Mouse (Mus musculus) adrenal gland, adult 8-10 months (tissue): ENCODE data around the gene Olfr763. TPM values are rescaled to one million over a fixed set of nuclear protein-coding genes. Genes with fewer than 3 reads are reported as not detected.
"Not testable (repeated sequence)": the region's sequence is repeated elsewhere in the genome, so short reads cannot be mapped to it uniquely, and the experiment has no call there.

ENCODE experiments used
- DNase-seq: peaks from one replicate; pipeline ENCODE4 v3.0.0; 2022
- total RNA-seq, 4 experiments: library from RNA; stranded (reverse); gene quantifications; 2 replicates each; pipeline ENCODE4 v1.2.4; 2022

Gene Olfr763
- total RNA-seq, 4 experiments from 2014 or later: not detected

- DNase-seq: not testable (repeated sequence)
Observed at GRCm38 (mm10) chr10:129049898-129050297, 39.3 kb downstream of the Olfr763 start, which contains the start of gene Olfr765. TSS of gene Olfr765 (minus strand) at chr10:129049998.

Other genes starting within 250 kb of the Olfr763 start
- 10 to 100 TPM; 41.4 to 69.7 (median 60.1) TPM for gene Mmp19, start 219.9 kb upstream of the Olfr763 start, total RNA-seq
- gene Dnajc14, start 206.7 kb upstream of the Olfr763 start, total RNA-seq: 10 to 100 TPM; 77.2 to 82.1 (median 78.5) TPM
- gene Tmem198b, start 206.4 kb upstream of the Olfr763 start, total RNA-seq: 10 to 100 TPM in 2 of 4 experiments, 1 to 10 TPM in 2; 7.8 to 17.3 (median 12.6) TPM
- 10 to 100 TPM; 43.4 to 56.2 (median 49.5) TPM for gene Sarnp, start 193.5 kb upstream of the Olfr763 start, total RNA-seq
- 10 to 100 TPM; 39.5 to 51.9 (median 42.5) TPM for gene Ormdl2, start 189.1 kb upstream of the Olfr763 start, total RNA-seq
- gene Gdf11, start 119.1 kb upstream of the Olfr763 start, total RNA-seq: 1 to 10 TPM; 2.0 to 2.9 (median 2.3) TPM
- 100 to 1,000 TPM; 313 to 472 (median 396) TPM for gene Cd63, start 109.8 kb upstream of the Olfr763 start, total RNA-seq
- 10 to 100 TPM in 3 of 4 experiments, 1 to 10 TPM in 1; 9.5 to 23.2 (median 15.7) TPM for gene Rdh5, start 87.9 kb upstream of the Olfr763 start, total RNA-seq
- 100 to 1,000 TPM; 137 to 192 (median 168) TPM for gene Bloc1s1, start 86.8 kb upstream of the Olfr763 start, total RNA-seq
- gene Itga7, start 77.0 kb upstream of the Olfr763 start, total RNA-seq: 10 to 100 TPM in 2 of 4 experiments, 1 to 10 TPM in 2; 9.6 to 27.4 (median 11.8) TPM
- under 1 TPM in 2 of 4 experiments, not detected in 2; 0.32 to 0.46 TPM for gene Mettl7b, start 49.8 kb upstream of the Olfr763 start, total RNA-seq
- gene Olfr9, start 21.4 kb upstream of the Olfr763 start, total RNA-seq: not detected
- not detected for gene Olfr764-ps1, start 29.1 kb downstream of the Olfr763 start, total RNA-seq
- not detected for gene Olfr765, start 39.2 kb downstream of the Olfr763 start, total RNA-seq
- not detected for gene Olfr766-ps1, start 58.2 kb downstream of the Olfr763 start, total RNA-seq
- gene Olfr767, start 72.1 kb downstream of the Olfr763 start, total RNA-seq: not detected
- gene Olfr768, start 88.6 kb downstream of the Olfr763 start, total RNA-seq: not detected
- gene Olfr769, start 107.1 kb downstream of the Olfr763 start, total RNA-seq: not detected
- not detected for gene Olfr770, start 128.2 kb downstream of the Olfr763 start, total RNA-seq
- not detected for gene Olfr771, start 154.0 kb downstream of the Olfr763 start, total RNA-seq
- gene Olfr772, start 167.1 kb downstream of the Olfr763 start, total RNA-seq: not detected
- not detected for gene Olfr773, start 176.6 kb downstream of the Olfr763 start, total RNA-seq
- not detected for gene Olfr774, start 225.4 kb downstream of the Olfr763 start, total RNA-seq
- gene Olfr775, start 237.6 kb downstream of the Olfr763 start, total RNA-seq: under 1 TPM in 1 of 4 experiments, not detected in 3; 0.08 TPM
- not detected for gene Olfr776, start 248.3 kb downstream of the Olfr763 start, total RNA-seq